Mouse (Mus musculus) left cerebral cortex, adult 18-20 months (tissue): ENCODE data around the gene Cacul1. TPM values are rescaled to one million over a fixed set of nuclear protein-coding genes. Genes with fewer than 3 reads are reported as not detected.
A peak's percentile ranks its signal among the peaks of the same experiment; 100 is the strongest.

Experiments
- DNase-seq, 2 experiments: peaks; one replicate each; pipeline ENCODE4 v3.0.0; 2021 to 2022; ENCODE audit warnings: low spot score in 2 of 2, mixed read lengths in 1 of 2
- microRNA-seq, 2 experiments: library from miRNA; unstranded; fragments of <30 nt; microRNA quantifications; one replicate each; pipeline ENCODE4 v1.2.0; 2021
- total RNA-seq, 2 experiments: library from RNA; stranded (reverse); gene quantifications; 2 replicates each; pipeline ENCODE4 v1.2.3; 2021

Gene Cacul1
- total RNA-seq, 2 experiments from 2014 or later: 53.0 to 56.6 TPM

GRCm38 (mm10) chr19:60543302-60543701 lies 37.5 kb downstream of the Cacul1 start:
- no peak for DNase-seq

GRCm38 (mm10) chr19:60531897-60532296 lies 48.9 kb downstream of the Cacul1 start:
- no peak for DNase-seq

- DNase-seq: no peak
Observed at GRCm38 (mm10) chr19:60530171-60530570, 50.7 kb downstream of the Cacul1 start.

- DNase-seq: no peak
Observed at GRCm38 (mm10) chr19:60529302-60529701, 51.5 kb downstream of the Cacul1 start.

GRCm38 (mm10) chr19:60528602-60529001 lies 52.2 kb downstream of the Cacul1 start:
- no peak for DNase-seq

- no peak for DNase-seq
Observed at GRCm38 (mm10) chr19:60526876-60527275, 53.9 kb downstream of the Cacul1 start.

GRCm38 (mm10) chr19:60525086-60525485 lies 55.7 kb downstream of the Cacul1 start:
- no peak for DNase-seq

GRCm38 (mm10) chr19:60524678-60525077 lies 56.1 kb downstream of the Cacul1 start:
- no peak for DNase-seq

GRCm38 (mm10) chr19:60520131-60520530 lies 60.7 kb downstream of the Cacul1 start:
- no peak for DNase-seq

GRCm38 (mm10) chr19:60515064-60515463 lies 65.8 kb downstream of the Cacul1 start:
- DNase-seq: no peak

- DNase-seq: peak in 1 of 2 experiments; percentile 8
Observed at GRCm38 (mm10) chr19:60513431-60513830, 67.4 kb downstream of the Cacul1 start.

GRCm38 (mm10) chr19:60500209-60500608 lies 80.6 kb downstream of the Cacul1 start:
- no peak for DNase-seq

GRCm38 (mm10) chr19:60497171-60497570 lies 83.7 kb downstream of the Cacul1 start:
- DNase-seq: no peak

- no peak for DNase-seq
Observed at GRCm38 (mm10) chr19:60495772-60496171, 85.1 kb downstream of the Cacul1 start.

GRCm38 (mm10) chr19:60489566-60489965 lies 91.3 kb downstream of the Cacul1 start:
- no peak for DNase-seq

GRCm38 (mm10) chr19:60485261-60485660 lies 95.6 kb downstream of the Cacul1 start:
- no peak for DNase-seq

- no peak for DNase-seq
Observed at GRCm38 (mm10) chr19:60478859-60479258, 102.0 kb downstream of the Cacul1 start.

GRCm38 (mm10) chr19:60477788-60478187 lies 103.0 kb downstream of the Cacul1 start:
- DNase-seq: no peak

Small RNAs within 50 kb of the gene (microRNA-seq; reads per million reads assigned to microRNA genes)
- gene Gm25238: 0 reads per million in 2 experiments

Other genes starting within 250 kb of the Cacul1 start
- under 1 TPM; 0.23 to 0.35 TPM for gene Prlhr, start 112.7 kb downstream of the Cacul1 start, total RNA-seq
- 10 to 100 TPM; 26.5 to 27.0 TPM for gene Nanos1, start 175.0 kb upstream of the Cacul1 start, total RNA-seq
- gene Eif3a, start 209.6 kb upstream of the Cacul1 start, total RNA-seq: 10 to 100 TPM; 88.5 to 91.0 TPM
- 10 to 100 TPM; 34.4 to 46.9 TPM for gene Fam45a, start 230.6 kb upstream of the Cacul1 start, total RNA-seq